ENCODE assay signal across 9 mouse cellular contexts in genomic region chr9:100597546-100597945, GRCm38 (mm10). TPM values are rescaled to one million over a fixed set of nuclear protein-coding genes. Genes with fewer than 3 reads are reported as not detected.
DNase-seq lines count a peak whose midpoint lies in the region; ATAC-seq and TF ChIP-seq lines count a peak whose summit lies in the region.
"Had no signal": no experiment of that assay in that cellular context is flagged by ENCODE, and none has a peak within 500 bp of the region (broad histone marks: within the 10 kb centered on the region; RNA-seq: fewer than 3 reads in every experiment).

Gene Stag1 (plus strand): TSS chr9:100597798.

- POLR2A ChIA-PET in Patski (lab: Charles Lee): no interaction called here

- dilution Hi-C loops in CH12.LX (cut with MboI; ENCODE audit: extremely low pct_ligation_motif_present, extremely low pct_unique_long_range_greater_than_20kb, low sequenced_read_pairs): no loop called here

- no peak within 1 kb of the TSS for H3K4me2 ChIP-seq in CH12.LX (ENCODE audit: insufficient read depth, low read depth, poor library complexity, severe bottlenecking)
- H3K4me2 ChIP-seq in forebrain, embryonic 15.5 days (replicated peaks): no peak within 1 kb of the TSS
- H3K4me2 ChIP-seq in hindbrain, embryonic 11.5 days (replicated peaks; ENCODE audit: low read depth, low read length): no peak within 1 kb of the TSS
- no peak within 1 kb of the TSS for H3K4me2 ChIP-seq in liver, embryonic 14.5 days (ENCODE audit: low read depth)

- ATAC-seq in Patski: no peak
- no peak for ATAC-seq in forebrain, embryonic 15.5 days (replicated peaks)
- ATAC-seq in hindbrain, embryonic 11.5 days (ENCODE audit: low FRiP score): no peak
- no peak for ATAC-seq in liver, embryonic 14.5 days (ENCODE audit: insufficient read depth)

- no peaks in the 10 kb centered on the region for H3K79me2 ChIP-seq in CH12.LX (replicated peaks; ENCODE audit: control insufficient read depth, extremely low read depth, insufficient read depth, poor library complexity, severe bottlenecking)

- H3K4me1 ChIP-seq in CH12.LX (ENCODE audit: control insufficient read depth in 1 of 2, insufficient read depth in 2 of 2): no peaks in the 10 kb centered on the region
- H3K4me1 ChIP-seq in forebrain, embryonic 15.5 days: peaks cover 9% of the 10 kb centered on the region; the same call in 1 of the 2 replicates
- H3K4me1 ChIP-seq in hindbrain, embryonic 11.5 days (replicated peaks; ENCODE audit: control insufficient read depth, insufficient read depth, low read length): no peaks in the 10 kb centered on the region; the same call in 1 of the 2 replicates
- no peaks in the 10 kb centered on the region for H3K4me1 ChIP-seq in liver, embryonic 14.5 days (replicated peaks; ENCODE audit: control insufficient read depth in 2 of 2, insufficient read depth in 2 of 2, low read length in 1 of 2)

- H3K27ac ChIP-seq in CH12.LX (ENCODE audit: insufficient read depth, low read depth): no peak within 1 kb of the TSS
- H3K27ac ChIP-seq in forebrain, embryonic 15.5 days (replicated peaks): no peak within 1 kb of the TSS; the same call in 1 of the 2 replicates
- no peak within 1 kb of the TSS for H3K27ac ChIP-seq in hindbrain, embryonic 11.5 days (ENCODE audit: low read depth, low read length)
- no peak within 1 kb of the TSS for H3K27ac ChIP-seq in liver, embryonic 14.5 days

- DNase-seq in CH12.LX (ENCODE audit: extremely low read depth): no peak
- DNase-seq in Patski (ENCODE audit: low read depth, low spot score): no peak
- DNase-seq in hindbrain, embryonic 11.5 days (ENCODE audit: low spot score): no peak
- DNase-seq in liver, embryonic 14.5 days (ENCODE audit: low read depth in 3 of 3, low spot score in 3 of 3): no peak
- no peak for DNase-seq in c-Kit-positive CD71-positive TER-119-positive erythroid progenitor cells, embryonic 14.5 days (ENCODE audit: low spot score)
- no peak for DNase-seq in urinary bladder, postnatal 36 days (ENCODE audit: low spot score in 2 of 2)
- no peak for DNase-seq in retina, postnatal 1 day

- WGBS in forebrain, embryonic 15.5 days: 93% methylated on average over 8 of the region's 8 CpGs
- WGBS in hindbrain, embryonic 11.5 days: 91% methylated on average over 8 of the region's 8 CpGs
- 70% methylated on average over 8 of the region's 8 CpGs for WGBS in liver, embryonic 14.5 days (ENCODE audit: insufficient replicate concordance)

- no peak for TF ChIP-seq POLR2A in CH12.LX (IDR thresholded peaks at IDR 0.05; ENCODE audit: low read depth, low read length)

- no peaks in the 10 kb centered on the region for H3K9me3 ChIP-seq in CH12.LX (replicated peaks; ENCODE audit: low read length)
- H3K9me3 ChIP-seq in forebrain, embryonic 15.5 days: no peaks in the 10 kb centered on the region
- H3K9me3 ChIP-seq in hindbrain, embryonic 11.5 days (ENCODE audit: control insufficient read depth, low read length): no peaks in the 10 kb centered on the region
- no peaks in the 10 kb centered on the region for H3K9me3 ChIP-seq in liver, embryonic 14.5 days (ENCODE audit: control insufficient read depth, low read length)

- no peak for TF ChIP-seq EP300 in CH12.LX (IDR thresholded peaks at IDR 0.05; ENCODE audit: low read length)
- no peak for TF ChIP-seq EP300 in liver, embryonic 14.5 days (IDR thresholded peaks at IDR 0.05; ENCODE audit: low read depth)

- CTCF ChIA-PET in Patski (lab: Charles Lee): interaction anchor here (1.4 kb wide), 1 partner anchor 46 kb away, joined by 4 read pairs; no protein-coding TSS in a partner anchor

- no peak within 1 kb of the TSS for H3K9ac ChIP-seq in CH12.LX (ENCODE audit: insufficient read depth, low read depth)
- no peak within 1 kb of the TSS for H3K9ac ChIP-seq in forebrain, embryonic 15.5 days (replicated peaks)
- H3K9ac ChIP-seq in hindbrain, embryonic 11.5 days (ENCODE audit: low read depth, low read length): no peak within 1 kb of the TSS
- H3K9ac ChIP-seq in liver, embryonic 14.5 days (replicated peaks): no peak within 1 kb of the TSS

- H3K4me3 ChIP-seq in CH12.LX (replicated peaks in 1 of 3; ENCODE audit: low read depth in 2 of 3, low read length in 2 of 3, poor library complexity in 1 of 3): no peak within 1 kb of the TSS
- H3K4me3 ChIP-seq in forebrain, embryonic 15.5 days: no peak within 1 kb of the TSS
- no peak within 1 kb of the TSS for H3K4me3 ChIP-seq in hindbrain, embryonic 11.5 days (ENCODE audit: low read depth, low read length)
- H3K4me3 ChIP-seq in liver, embryonic 14.5 days (ENCODE audit: insufficient read depth in 1 of 2, low read depth in 2 of 2, low read length in 2 of 2): no peak within 1 kb of the TSS
- H3K4me3 ChIP-seq: erythroblast, embryonic 14.5 days had no signal

- H3K36me3 ChIP-seq in CH12.LX (replicated peaks in 1 of 2; ENCODE audit: control insufficient read depth in 1 of 2, insufficient read depth in 1 of 2, low read length in 1 of 2): no peaks in the 10 kb centered on the region
- H3K36me3 ChIP-seq in forebrain, embryonic 15.5 days: no peaks in the 10 kb centered on the region
- no peaks in the 10 kb centered on the region for H3K36me3 ChIP-seq in hindbrain, embryonic 11.5 days (ENCODE audit: control insufficient read depth, insufficient read depth, low read length)
- no peaks in the 10 kb centered on the region for H3K36me3 ChIP-seq in liver, embryonic 14.5 days (replicated peaks; ENCODE audit: control insufficient read depth, insufficient read depth, low read depth)

- H3K27me3 ChIP-seq in CH12.LX (replicated peaks) (no peaks in the 10 kb centered on the region), Patski (no peaks in the 10 kb centered on the region)
- no peaks in the 10 kb centered on the region for H3K27me3 ChIP-seq in forebrain, embryonic 15.5 days
- no peaks in the 10 kb centered on the region for H3K27me3 ChIP-seq in hindbrain, embryonic 11.5 days (ENCODE audit: control insufficient read depth, insufficient read depth, low read length)
- H3K27me3 ChIP-seq in liver, embryonic 14.5 days (ENCODE audit: control insufficient read depth, insufficient read depth, low read length): no peaks in the 10 kb centered on the region

- TF ChIP-seq CTCF in CH12.LX (conservative IDR thresholded peaks at IDR 0.05 in 1 of 2, IDR thresholded peaks at IDR 0.05 in 1 of 2; ENCODE audit: low read depth in 2 of 2, low read length in 2 of 2): no peak
- no peak for TF ChIP-seq CTCF in Patski (IDR thresholded peaks at IDR 0.05)
- TF ChIP-seq CTCF in liver, embryonic 14.5 days (IDR thresholded peaks at IDR 0.05; ENCODE audit: low read depth): no peak

- TF ChIP-seq RAD21 in CH12.LX (IDR thresholded peaks at IDR 0.05; ENCODE audit: low read depth, low read length): no peak

- in situ Hi-C loops in CH12.LX (cut with MboI; ENCODE audit: low pct_ligation_motif_present, low pct_unique_long_range_greater_than_20kb, low sequenced_read_pairs): no loop called here
- in situ Hi-C loops in Patski (cut with MboI; ENCODE audit: low pct_unique_long_range_greater_than_20kb): no loop called here

TF ChIP-seq in CH12.LX, 34 proteins besides CTCF, POLR2A, EP300 and RAD21:
- TF ChIP-seq PAX5 (IDR thresholded peaks at IDR 0.05; ENCODE audit: low read length) (no peak), MXI1 (IDR thresholded peaks at IDR 0.05; ENCODE audit: low read depth, low read length) (no peak), TCF12 (IDR thresholded peaks at IDR 0.05; ENCODE audit: low read depth, low read length) (no peak), ELF1 (IDR thresholded peaks at IDR 0.05; ENCODE audit: low read depth, low read length) (no peak), ZC3H11A (IDR thresholded peaks at IDR 0.05; ENCODE audit: low read depth, low read length) (no peak), JUN (IDR thresholded peaks at IDR 0.05; ENCODE audit: insufficient read depth, low read depth, low read length) (no peak), MAZ (IDR thresholded peaks at IDR 0.05; ENCODE audit: low read depth, low read length) (no peak), MYC (IDR thresholded peaks at IDR 0.05; ENCODE audit: low read depth, low read length) (no peak), UBTF (IDR thresholded peaks at IDR 0.05; ENCODE audit: low read depth, low read length) (no peak), HCFC1 (IDR thresholded peaks at IDR 0.05; ENCODE audit: low read depth, low read length) (no peak)

RNA-seq across cellular contexts. Expression of gene Stag1, which starts in this region (rescaled TPM):
- 24.5 and 29.5 TPM in 2 replicates for total RNA-seq in CH12.LX (2012; rRNA removed)
- 33.7 and 37.4 TPM in 2 replicates for total RNA-seq in CH12.LX (2014; rRNA removed)
- 43.2 and 45.9 TPM in 2 replicates for polyA plus RNA-seq in CH12.LX (2012; ENCODE audit: insufficient read length, low read depth)
- polyA plus RNA-seq in Patski (2021): 29.1 TPM
- polyA plus RNA-seq in forebrain, embryonic 15.5 days (2015; fragmentation: Nextera tagmentation; extraction: Ambion mirVana): 36.0 and 42.1 TPM in 2 replicates
- polyA plus RNA-seq in hindbrain, embryonic 11.5 days (2014; fragmentation: Nextera tagmentation; extraction: Ambion mirVana): 51.0 and 57.4 TPM in 2 replicates
- polyA plus RNA-seq in liver, embryonic 14.5 days (2012; rRNA removed): 6.0 and 11.6 TPM in 2 replicates
- polyA plus RNA-seq in liver, embryonic 14.5 days (2014; fragmentation: Nextera tagmentation; extraction: Ambion mirVana): 17.0 and 18.2 TPM in 2 replicates
